Mouse (Mus musculus) adrenal gland, adult (tissue): ENCODE data around the gene Rap1gap.
A peak's percentile ranks its signal among the peaks of the same experiment; 100 is the strongest.

Experiments used
- DNase-seq, 2 experiments: peaks; one replicate each; pipeline ENCODE4 v3.0.0; 2022 to 2023; ENCODE audit warnings: low spot score in 1 of 2; ENCODE audit not compliant: inconsistent age in 2 of 2

Gene Rap1gap

DNA sequence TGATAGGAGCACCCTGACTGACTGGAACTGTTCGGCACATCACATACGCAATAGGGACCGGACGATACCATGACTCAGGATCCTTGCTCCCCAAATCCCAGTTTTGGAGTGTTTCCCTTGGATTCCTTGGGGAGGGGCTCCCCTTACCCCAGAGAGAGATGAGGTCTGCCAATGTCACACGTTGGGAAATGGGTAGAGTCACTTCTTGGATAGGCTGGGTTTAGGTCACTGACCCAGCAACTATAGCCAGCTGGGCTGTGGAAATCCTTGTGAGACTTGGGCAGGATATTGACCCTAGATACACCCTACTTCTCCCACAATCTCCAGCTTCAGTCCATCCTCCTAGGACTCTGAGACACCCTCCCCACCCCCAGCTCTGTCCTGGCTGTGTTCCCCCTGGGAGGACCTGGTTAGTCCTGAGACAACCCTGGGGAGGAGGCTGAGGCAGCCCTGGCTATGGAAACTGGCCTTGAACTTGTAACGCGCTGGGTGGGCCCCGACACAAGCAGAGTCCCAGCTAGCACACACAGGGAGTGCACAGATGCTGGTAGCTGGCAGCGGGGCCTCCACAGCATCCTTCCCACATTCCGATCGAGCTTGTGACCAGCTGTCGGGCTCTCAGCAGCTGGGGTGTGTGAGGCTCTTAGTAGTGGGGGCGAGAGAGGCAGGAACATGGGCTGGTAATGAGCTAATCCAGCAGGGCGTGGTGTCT is 106.5 kb downstream of the Rap1gap start:
- DNase-seq = peak in 1 of 2 experiments; percentile 58

DNA sequence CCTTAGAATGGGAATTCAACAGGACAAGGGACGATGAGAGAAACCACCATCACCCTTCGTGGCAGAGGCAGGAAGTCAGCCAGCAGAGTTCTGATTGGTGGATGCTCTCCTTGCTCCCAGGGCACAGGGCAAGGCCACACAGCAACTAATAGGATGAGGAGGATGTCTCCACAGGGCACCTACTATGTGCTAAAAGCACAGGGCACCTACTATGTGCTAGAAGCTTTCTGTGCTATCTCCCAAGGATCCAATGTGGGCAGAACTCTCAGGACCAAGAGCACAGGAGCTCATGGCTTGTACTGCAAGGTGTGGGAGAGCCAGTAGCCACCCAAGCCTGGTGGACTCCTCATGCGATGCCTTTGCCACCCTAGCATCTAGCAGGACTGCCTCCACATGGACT is 107.2 kb downstream of the Rap1gap start:
- DNase-seq = no peak

DNA sequence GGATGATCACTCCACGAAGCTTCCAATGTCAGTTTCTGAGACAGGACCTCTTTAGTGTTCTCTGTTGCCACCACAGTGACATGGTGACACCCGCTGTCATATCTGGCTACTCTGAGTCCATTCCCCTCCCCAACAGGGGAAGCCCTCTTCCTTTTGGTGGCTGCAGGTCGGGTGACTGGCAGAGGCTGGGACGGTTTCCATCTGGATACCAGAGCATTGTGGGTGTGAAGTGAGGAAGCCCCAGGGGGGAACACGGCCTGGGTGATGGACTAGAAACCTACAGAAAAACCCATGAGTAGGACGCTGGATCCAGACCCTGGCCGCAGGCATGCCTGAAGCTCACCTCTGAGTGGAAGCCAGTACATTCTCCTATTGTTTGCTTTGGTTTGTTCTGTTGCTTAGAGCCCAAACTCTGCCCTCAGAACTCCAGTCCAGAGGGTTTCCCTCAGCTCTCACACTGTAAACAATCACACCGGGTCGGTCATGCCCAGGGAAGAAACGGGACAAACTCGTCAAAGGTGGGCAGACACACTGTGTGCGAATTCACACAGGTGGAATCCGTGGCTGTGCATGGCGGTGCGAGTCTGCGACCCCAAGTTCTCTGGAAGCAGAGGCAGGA is 108.0 kb downstream of the Rap1gap start:
- DNase-seq = no peak

DNA sequence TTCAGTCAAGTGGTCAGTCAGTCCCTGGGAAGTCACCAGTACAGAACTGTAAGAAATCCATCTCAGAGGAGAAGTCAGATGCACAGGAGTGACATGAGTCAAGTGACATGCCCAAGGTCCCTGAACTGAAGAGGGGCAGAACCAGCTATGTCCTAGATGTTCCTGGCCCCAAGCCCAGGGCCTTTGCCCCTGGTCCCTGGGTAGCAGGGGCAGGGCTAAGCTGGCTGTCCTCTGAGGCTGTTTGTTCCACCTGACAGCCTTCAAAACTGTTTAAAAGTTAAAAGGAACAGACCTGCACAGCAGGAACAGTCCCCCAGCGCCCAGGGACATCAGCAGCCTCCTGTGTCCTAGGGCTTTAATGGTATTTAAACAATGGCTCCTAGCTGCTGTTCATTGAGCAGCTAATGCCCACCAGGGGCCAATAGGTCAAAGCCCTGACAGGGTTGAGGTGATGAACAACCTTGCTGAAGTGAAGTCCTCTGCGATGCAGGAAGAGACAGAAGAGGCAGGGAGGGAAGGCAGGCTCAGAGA is 108.9 kb downstream of the Rap1gap start:
- DNase-seq = peak; percentile 72 to 84

DNA sequence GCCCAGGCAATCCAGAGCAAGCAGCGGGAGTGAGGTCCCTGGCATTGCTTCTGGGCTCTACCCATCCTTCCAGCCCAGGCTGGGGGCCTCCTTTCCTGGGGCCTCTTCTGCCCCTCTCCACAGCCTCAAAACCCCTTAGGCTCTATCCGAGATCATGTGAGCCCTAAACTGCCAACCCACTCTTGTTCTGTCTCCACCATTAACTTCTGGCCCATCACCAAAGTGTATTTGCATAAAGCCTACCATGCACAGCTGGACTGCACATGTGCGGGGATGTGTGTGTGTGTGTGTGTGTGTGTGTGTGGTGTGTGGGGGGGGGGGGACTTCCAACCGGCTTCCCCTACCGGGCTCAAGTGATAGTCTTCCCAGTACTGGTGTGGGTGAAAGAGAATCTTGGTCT is 109.5 kb downstream of the Rap1gap start:
- no peak for DNase-seq

DNA sequence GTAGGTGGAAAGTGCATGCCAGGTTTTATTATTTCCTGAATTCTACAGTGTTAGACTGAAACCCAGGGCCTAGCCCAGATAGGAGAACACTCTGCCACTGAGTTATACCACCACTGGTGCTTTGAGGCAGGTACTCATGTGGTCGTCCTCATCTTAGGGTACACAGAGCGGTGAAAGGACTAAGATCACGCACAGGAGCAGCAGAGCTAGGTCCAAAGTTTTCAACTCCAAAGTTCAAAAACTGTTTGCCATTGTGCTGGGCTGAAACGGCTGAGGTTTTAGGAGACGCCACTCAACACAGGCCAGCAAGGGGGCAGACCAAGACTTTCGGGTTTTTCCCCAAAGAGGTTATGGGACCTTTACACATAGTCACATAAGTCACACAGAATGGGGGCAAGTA is 110.0 kb downstream of the Rap1gap start:
- no peak for DNase-seq

DNA sequence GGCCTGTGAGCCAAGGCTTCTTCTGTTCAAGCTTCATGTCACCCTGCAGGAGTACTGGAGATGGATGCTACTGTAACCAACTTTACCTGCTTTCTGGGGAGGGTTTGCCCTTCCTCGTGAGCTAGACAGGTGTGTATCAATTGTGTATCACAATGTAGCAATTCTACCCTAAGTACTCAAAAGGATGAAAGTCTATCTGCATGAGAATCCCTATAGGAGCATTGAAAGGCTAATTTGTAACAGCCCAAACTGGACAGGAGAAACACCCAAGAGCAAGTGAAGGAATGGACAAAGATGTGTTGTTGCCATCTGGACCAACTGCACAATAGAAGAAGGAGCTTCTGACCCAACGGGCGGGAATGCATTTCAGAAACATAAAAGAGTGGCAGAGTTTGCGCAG is 113.3 kb downstream of the Rap1gap start:
- no peak for DNase-seq

DNA sequence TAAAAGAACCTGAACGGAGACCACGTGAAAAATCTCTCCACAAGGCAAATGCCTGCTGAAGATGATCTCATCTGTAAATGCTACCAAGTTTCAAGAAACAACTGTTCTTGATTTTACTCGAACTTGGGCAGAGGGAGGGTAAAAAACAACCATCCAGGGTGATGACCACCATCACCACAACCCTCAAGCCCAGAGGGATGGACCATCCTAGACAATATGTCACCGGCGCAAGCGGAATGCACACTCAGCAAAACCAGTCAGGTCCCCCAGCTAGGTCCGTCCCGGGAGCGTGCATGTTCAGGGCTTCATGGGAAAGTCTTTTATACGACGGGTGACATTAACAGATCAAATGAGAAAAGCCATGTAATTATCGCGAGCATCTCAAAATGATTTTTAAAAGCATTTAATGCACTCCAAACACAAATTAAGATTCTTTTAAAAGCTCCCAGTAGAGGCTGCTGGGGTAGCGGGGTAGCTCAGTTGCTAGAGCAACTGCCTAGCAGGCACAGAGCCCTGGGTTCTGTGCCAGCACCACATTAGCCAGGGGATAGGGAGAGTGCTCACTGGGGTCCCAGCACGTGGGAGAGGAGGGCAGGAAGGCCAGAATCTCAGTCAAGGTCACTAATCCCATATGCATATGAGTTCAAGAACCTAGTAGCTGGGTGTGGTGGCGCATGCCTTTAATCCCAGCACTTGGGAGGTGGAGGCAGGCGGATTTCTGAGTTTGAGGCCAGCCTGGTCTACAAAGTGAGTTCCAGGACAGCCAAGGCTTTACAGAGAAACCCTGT is 114.1 kb downstream of the Rap1gap start:
- DNase-seq = no peak
